Mouse (Mus musculus) C2C12 (cell line): ENCODE data around the gene Slc43a2. TPM values are rescaled to one million over a fixed set of nuclear protein-coding genes. Genes with fewer than 3 reads are reported as not detected.

Source experiments
- H3K27me3 ChIP-seq: one replicate; pipeline ENCODE4 v1.6.1; 2011; ENCODE audit not compliant: control insufficient read depth, insufficient read depth, insufficient read length
- H3K36me3 ChIP-seq: one replicate; pipeline ENCODE4 v1.6.1; 2011; ENCODE audit not compliant: control insufficient read depth, insufficient read depth
- H3K4me3 ChIP-seq: one replicate; pipeline ENCODE4 v1.5.1; 2011; ENCODE audit warnings: mild to moderate bottlenecking, control low read depth; ENCODE audit not compliant: poor library complexity, insufficient read depth, severe bottlenecking
- H3K79me2 ChIP-seq: one replicate; pipeline ENCODE4 v1.6.1; 2011; ENCODE audit not compliant: control insufficient read depth, insufficient read depth
- H3K79me3 ChIP-seq: one replicate; pipeline ENCODE4 v1.6.1; 2011; ENCODE audit warnings: low read depth, control low read depth
- H3ac ChIP-seq: one replicate; pipeline ENCODE3; 2011; ENCODE audit warnings: low read depth; ENCODE audit not compliant: control insufficient read depth, insufficient read length
- CEBPB ChIP-seq: IDR thresholded peaks from one replicate; pipeline ENCODE4 v1.6.1; 2011; ENCODE audit warnings: low read depth, mild to moderate bottlenecking, control low read depth, moderate library complexity
- CTCF ChIP-seq: IDR thresholded peaks from one replicate; pipeline ENCODE4 v1.5.1; 2011; ENCODE audit not compliant: control insufficient read depth, insufficient read depth, insufficient read length
- FOSL1 ChIP-seq: IDR thresholded peaks from one replicate; pipeline ENCODE4 v1.8.0; 2011; ENCODE audit warnings: mild to moderate bottlenecking, low read length; ENCODE audit not compliant: poor library complexity, insufficient read depth, severe bottlenecking
- MAX ChIP-seq: IDR thresholded peaks from one replicate; pipeline ENCODE4 v1.6.1; 2011; ENCODE audit warnings: mild to moderate bottlenecking, control low read depth
- MYOD1 ChIP-seq: IDR thresholded peaks from one replicate; pipeline ENCODE4 v1.6.1; 2011; ENCODE audit warnings: low read depth; ENCODE audit not compliant: control insufficient read depth, insufficient read length
- MYOG ChIP-seq: IDR thresholded peaks from one replicate; pipeline ENCODE4 v1.6.1; 2011; ENCODE audit not compliant: control insufficient read depth, insufficient read length; ENCODE audit errors: extremely low read depth
- USF1 ChIP-seq: IDR thresholded peaks from one replicate; pipeline ENCODE4 v1.6.1; 2011; ENCODE audit warnings: low read depth, mild to moderate bottlenecking, control low read depth, moderate library complexity
- polyA plus RNA-seq: library from polyadenylated mRNA; unstranded; fragments of >200 nt; fragmentation: generic; extraction: Trizol; gene quantifications from one replicate; pipeline ENCODE4 v1.2.1, GENCODE M21; 2012; ENCODE audit warnings: missing spikeins

Slc43a2 gene
- polyA plus RNA-seq, 1 experiment = 2.2 TPM

GRCm38 (mm10) chr11:75560530-75561409 is 29.3 kb downstream of the Slc43a2 start:
- TF ChIP-seq USF1 = no peak
- H3K27me3 ChIP-seq = no peaks in the 10 kb centered on the region
- no peaks in the 10 kb centered on the region for H3K79me3 ChIP-seq
- H3K4me3 ChIP-seq = no peak overlapping the region
- no peak overlapping the region for H3ac ChIP-seq
- H3K79me2 ChIP-seq = no peaks in the 10 kb centered on the region
- no peaks in the 10 kb centered on the region for H3K36me3 ChIP-seq

GRCm38 (mm10) chr11:75561410-75561791 is 29.9 kb downstream of the Slc43a2 start:
- Histone ChIP-seq H3K79me3 (no peaks in the 10 kb centered on the region), H3K27me3 (no peaks in the 10 kb centered on the region), H3K79me2 (no peaks in the 10 kb centered on the region), H3K4me3 (no peak overlapping the region), H3K36me3 (no peaks in the 10 kb centered on the region), H3ac (no peak overlapping the region)
- no peak for TF ChIP-seq FOSL1
- TF ChIP-seq CEBPB = no peak

GRCm38 (mm10) chr11:75562840-75563239 is 31.3 kb downstream of the Slc43a2 start:
- TF ChIP-seq CEBPB (no peak), CTCF (peak; percentile 68)
- no peaks in the 10 kb centered on the region for H3K27me3 ChIP-seq
- H3K79me2 ChIP-seq = no peaks in the 10 kb centered on the region
- no peaks in the 10 kb centered on the region for H3K36me3 ChIP-seq
- H3K79me3 ChIP-seq = no peaks in the 10 kb centered on the region
- H3K4me3 ChIP-seq = no peak overlapping the region
- H3ac ChIP-seq = no peak overlapping the region

GRCm38 (mm10) chr11:75563851-75564548 is 32.5 kb downstream of the Slc43a2 start:
- no peaks in the 10 kb centered on the region for H3K27me3 ChIP-seq
- no peak for TF ChIP-seq CTCF
- no peak for TF ChIP-seq USF1
- TF ChIP-seq MAX = peak; percentile 74
- peak; percentile 97 for TF ChIP-seq FOSL1
- TF ChIP-seq CEBPB = no peak

GRCm38 (mm10) chr11:75565849-75566248 is 34.4 kb downstream of the Slc43a2 start:
- H3ac ChIP-seq = peak overlapping the region; percentile 31
- H3K79me3 ChIP-seq = no peaks in the 10 kb centered on the region
- no peaks in the 10 kb centered on the region for H3K27me3 ChIP-seq
- TF ChIP-seq MYOG (no peak), FOSL1 (no peak), CEBPB (no peak), MYOD1 (no peak), CTCF (no peak), USF1 (peak; percentile 5), MAX (peak; percentile 84)
- H3K79me2 ChIP-seq = no peaks in the 10 kb centered on the region
- H3K36me3 ChIP-seq = peaks cover 5% of the 10 kb centered on the region
- no peak overlapping the region for H3K4me3 ChIP-seq

More at GRCm38 (mm10) chr11:75563851-75564548, 32.5 kb downstream of the Slc43a2 start:
- peaks cover 5% of the 10 kb centered on the region for H3K36me3 ChIP-seq
- peak overlapping the region; percentile 65 for H3ac ChIP-seq
- no peaks in the 10 kb centered on the region for H3K79me2 ChIP-seq
- H3K4me3 ChIP-seq = no peak overlapping the region
- H3K79me3 ChIP-seq = no peaks in the 10 kb centered on the region
